Mouse (Mus musculus): Measurements from ENCODE around the gene Arrb1. TPM values are rescaled to one million over a fixed set of nuclear protein-coding genes. Genes with fewer than 3 reads are reported as not detected.

Gene Arrb1
- polyA plus RNA-seq, 1 experiment from 2014 or later: 4.5 TPM

GRCm38 (mm10) chr7:99644701-99645100 is 109.4 kb downstream of the Arrb1 start:
- Histone ChIP-seq H3K27ac (ENCODE audit: low read depth, low read length) (no peak overlapping the region), H3K4me3 (ENCODE audit: low read depth, low read length) (no peak overlapping the region), H3K4me2 (replicated peaks; ENCODE audit: low read depth, low read length) (no peak overlapping the region), H3K9me3 (ENCODE audit: control insufficient read depth, low read length) (no peaks in the 10 kb centered on the region), H3K36me3 (ENCODE audit: control insufficient read depth, insufficient read depth, low read length) (no peaks in the 10 kb centered on the region), H3K4me1 (replicated peaks; ENCODE audit: control insufficient read depth, insufficient read depth, low read length) (no peaks in the 10 kb centered on the region), H3K9ac (ENCODE audit: low read depth, low read length) (no peak overlapping the region), H3K27me3 (ENCODE audit: control insufficient read depth, insufficient read depth, low read length) (no peaks in the 10 kb centered on the region)
- WGBS: 84% methylated on average over 7 of the region's 7 CpGs
- no peak for DNase-seq (ENCODE audit: low spot score)
- ATAC-seq (ENCODE audit: low FRiP score): no peak

GRCm38 (mm10) chr7:99648623-99649022 is 113.4 kb downstream of the Arrb1 start:
- Histone ChIP-seq H3K9ac (ENCODE audit: low read depth, low read length) (no peak overlapping the region), H3K36me3 (ENCODE audit: control insufficient read depth, insufficient read depth, low read length) (no peaks in the 10 kb centered on the region), H3K4me1 (replicated peaks; ENCODE audit: control insufficient read depth, insufficient read depth, low read length) (no peaks in the 10 kb centered on the region), H3K9me3 (ENCODE audit: control insufficient read depth, low read length) (no peaks in the 10 kb centered on the region), H3K27me3 (ENCODE audit: control insufficient read depth, insufficient read depth, low read length) (no peaks in the 10 kb centered on the region), H3K27ac (ENCODE audit: low read depth, low read length) (no peak overlapping the region), H3K4me3 (ENCODE audit: low read depth, low read length) (no peak overlapping the region), H3K4me2 (replicated peaks; ENCODE audit: low read depth, low read length) (no peak overlapping the region)
- DNase-seq (ENCODE audit: low spot score) (peak; percentile 61), ATAC-seq (ENCODE audit: low FRiP score) (no peak)
- 8% methylated on average over 6 of the region's 6 CpGs for WGBS

- Histone ChIP-seq H3K27ac (ENCODE audit: low read depth, low read length) (no peak overlapping the region), H3K4me3 (ENCODE audit: low read depth, low read length) (no peak overlapping the region), H3K4me1 (replicated peaks; ENCODE audit: control insufficient read depth, insufficient read depth, low read length) (no peaks in the 10 kb centered on the region), H3K36me3 (ENCODE audit: control insufficient read depth, insufficient read depth, low read length) (no peaks in the 10 kb centered on the region), H3K4me2 (replicated peaks; ENCODE audit: low read depth, low read length) (no peak overlapping the region), H3K9me3 (ENCODE audit: control insufficient read depth, low read length) (no peaks in the 10 kb centered on the region), H3K27me3 (ENCODE audit: control insufficient read depth, insufficient read depth, low read length) (no peaks in the 10 kb centered on the region), H3K9ac (ENCODE audit: low read depth, low read length) (no peak overlapping the region)
- DNase-seq (ENCODE audit: low spot score): no peak
- no peak for ATAC-seq (ENCODE audit: low FRiP score)
- WGBS: 59% methylated on average over 4 of the region's 4 CpGs
Measured at GRCm38 (mm10) chr7:99649585-99649984, 114.3 kb downstream of the Arrb1 start.

- no peaks in the 10 kb centered on the region for H3K27me3 ChIP-seq (ENCODE audit: control insufficient read depth, insufficient read depth, low read length)
- ATAC-seq (ENCODE audit: low FRiP score): no peak
- no peaks in the 10 kb centered on the region for H3K4me1 ChIP-seq (replicated peaks; ENCODE audit: control insufficient read depth, insufficient read depth, low read length)
- WGBS: 78% methylated on average over 11 of the region's 11 CpGs
- no peaks in the 10 kb centered on the region for H3K9me3 ChIP-seq (ENCODE audit: control insufficient read depth, low read length)
- no peak overlapping the region for H3K27ac ChIP-seq (ENCODE audit: low read depth, low read length)
- H3K36me3 ChIP-seq (ENCODE audit: control insufficient read depth, insufficient read depth, low read length): no peaks in the 10 kb centered on the region
- H3K4me3 ChIP-seq (ENCODE audit: low read depth, low read length): no peak overlapping the region
- DNase-seq (ENCODE audit: low spot score): no peak
- H3K9ac ChIP-seq (ENCODE audit: low read depth, low read length): no peak overlapping the region
- no peak overlapping the region for H3K4me2 ChIP-seq (replicated peaks; ENCODE audit: low read depth, low read length)
Measured at GRCm38 (mm10) chr7:99654244-99654643, 119.0 kb downstream of the Arrb1 start.

MicroRNAs within 50 kb of the gene (microRNA counts, 519-probe panel; counts per million panel counts)
- microRNA mmu-miR-326: 2,377 counts per million, percentile 7 among the panel's probes with 10 or more counts

Other genes starting within 250 kb of the Arrb1 start
- gene Serpinh1, start 182.2 kb upstream of the Arrb1 start, polyA plus RNA-seq (2014; fragmentation: Nextera tagmentation; extraction: Ambion mirVana): 245 and 269 TPM in 2 replicates
- gene Gdpd5, start 154.1 kb upstream of the Arrb1 start, polyA plus RNA-seq (2014; fragmentation: Nextera tagmentation; extraction: Ambion mirVana): 23.0 and 25.9 TPM in 2 replicates
- 30.3 and 35.7 TPM in 2 replicates for gene Klhl35, start 69.5 kb upstream of the Arrb1 start, polyA plus RNA-seq (2014; fragmentation: Nextera tagmentation; extraction: Ambion mirVana)
- gene Rps3, start 51.7 kb upstream of the Arrb1 start, polyA plus RNA-seq (2014; fragmentation: Nextera tagmentation; extraction: Ambion mirVana): 696 and 707 TPM in 2 replicates
- 0.63 and 0.73 TPM in 2 replicates for gene Tpbgl, start 91.6 kb downstream of the Arrb1 start, polyA plus RNA-seq (2014; fragmentation: Nextera tagmentation; extraction: Ambion mirVana)
- 2.1 and 2.4 TPM in 2 replicates for gene Slco2b1, start 175.9 kb downstream of the Arrb1 start, polyA plus RNA-seq (2014; fragmentation: Nextera tagmentation; extraction: Ambion mirVana)
- gene Olfr520, start 194.8 kb downstream of the Arrb1 start, polyA plus RNA-seq (2014; fragmentation: Nextera tagmentation; extraction: Ambion mirVana): not detected in 2 replicates
- not detected in 2 replicates for gene Olfr521, start 228.0 kb downstream of the Arrb1 start, polyA plus RNA-seq (2014; fragmentation: Nextera tagmentation; extraction: Ambion mirVana)